Mouse (Mus musculus): ENCODE data around the gene Wnt5b. TPM values are rescaled to one million over a fixed set of nuclear protein-coding genes. Genes with fewer than 3 reads are reported as not detected.
"Not testable (repeated sequence)": the region's sequence is repeated elsewhere in the genome, so short reads cannot be mapped to it uniquely, and the experiment has no call there.

The Wnt5b gene
- total RNA-seq, 2 experiments from 2014 or later, result 2.0 TPM

- Histone ChIP-seq H3K4me3 (no peak overlapping the region), H3K27ac (no peak overlapping the region)
- no peak for DNase-seq (ENCODE audit: low spot score in 2 of 2)
- no peak for TF ChIP-seq CTCF (conservative IDR thresholded peaks at IDR 0.05)
These were observed 53.6 kb downstream of the Wnt5b start for GRCm38 (mm10) chr6:119490549-119490948.

GRCm38 (mm10) chr6:119489765-119490164 lies 54.4 kb downstream of the Wnt5b start:
- Histone ChIP-seq H3K27ac (no peak overlapping the region), H3K4me3 (no peak overlapping the region; the same call in 1 of the 2 replicates)
- peak in 1 of 2 experiments; percentile 63 for DNase-seq (ENCODE audit: low spot score in 2 of 2)
- peak; percentile 95 for TF ChIP-seq CTCF (conservative IDR thresholded peaks at IDR 0.05)

GRCm38 (mm10) chr6:119487619-119488018 lies 56.5 kb downstream of the Wnt5b start:
- Histone ChIP-seq H3K4me3 (no peak overlapping the region), H3K27ac (no peak overlapping the region)
- DNase-seq (ENCODE audit: low spot score in 2 of 2), result no peak
- TF ChIP-seq CTCF (conservative IDR thresholded peaks at IDR 0.05), result no peak

- TF ChIP-seq CTCF (conservative IDR thresholded peaks at IDR 0.05), result no peak
- Histone ChIP-seq H3K4me3 (no peak overlapping the region), H3K27ac (no peak overlapping the region)
These were observed 57.1 kb downstream of the Wnt5b start for GRCm38 (mm10) chr6:119487085-119487458.

GRCm38 (mm10) chr6:119486381-119487084 lies 57.6 kb downstream of the Wnt5b start:
- no peak overlapping the region for H3K4me3 ChIP-seq
- no peak for TF ChIP-seq CTCF (conservative IDR thresholded peaks at IDR 0.05)
- DNase-seq (ENCODE audit: low spot score in 2 of 2), result no peak
- no peak overlapping the region for H3K27ac ChIP-seq

More at GRCm38 (mm10) chr6:119487085-119487458, 57.1 kb downstream of the Wnt5b start:
- no peak for DNase-seq (ENCODE audit: low spot score in 2 of 2)

- Histone ChIP-seq H3K27ac (no peak overlapping the region), H3K4me3 (no peak overlapping the region)
- no peak for TF ChIP-seq CTCF (conservative IDR thresholded peaks at IDR 0.05)
- DNase-seq (ENCODE audit: low spot score in 2 of 2), result no peak
These were observed 58.7 kb downstream of the Wnt5b start for GRCm38 (mm10) chr6:119485486-119485885.

GRCm38 (mm10) chr6:119482958-119483600 lies 61.1 kb downstream of the Wnt5b start:
- peak overlapping the region; percentile 40; the same call in 1 of the 2 replicates for H3K27ac ChIP-seq
- DNase-seq (ENCODE audit: low spot score in 2 of 2), result peak in 1 of 2 experiments; percentile 47
- peak; percentile 76 for TF ChIP-seq CTCF (conservative IDR thresholded peaks at IDR 0.05)
- peak overlapping the region; percentile 83 for H3K4me3 ChIP-seq

- Histone ChIP-seq H3K4me3 (peak overlapping the region; percentile 83), H3K27ac (peak overlapping the region; percentile 0; the same call in 1 of the 2 replicates)
- DNase-seq (ENCODE audit: low spot score in 2 of 2), result not testable (repeated sequence)
These were observed 62.3 kb downstream of the Wnt5b start for GRCm38 (mm10) chr6:119481741-119482390.

- no peak for DNase-seq (ENCODE audit: low spot score in 2 of 2)
- H3K4me3 ChIP-seq, result peak overlapping the region; percentile 83
- no peak for TF ChIP-seq CTCF (conservative IDR thresholded peaks at IDR 0.05)
- H3K27ac ChIP-seq, result peak overlapping the region; percentile 98
These were observed 63.3 kb downstream of the Wnt5b start for GRCm38 (mm10) chr6:119480706-119481331.

- DNase-seq (ENCODE audit: low spot score in 2 of 2), result no peak
- Histone ChIP-seq H3K27ac (peak overlapping the region; percentile 98), H3K4me3 (peak overlapping the region; percentile 83)
- TF ChIP-seq CTCF (conservative IDR thresholded peaks at IDR 0.05), result no peak
These were observed 64.1 kb downstream of the Wnt5b start for GRCm38 (mm10) chr6:119479876-119480705.

- TF ChIP-seq CTCF (conservative IDR thresholded peaks at IDR 0.05), result no peak
- H3K4me3 ChIP-seq, result peak within 1 kb of the TSS; percentile 85
- peak within 1 kb of the TSS; percentile 98 for H3K27ac ChIP-seq
- DNase-seq (ENCODE audit: low spot score in 2 of 2), result no peak
These were observed 64.7 kb downstream of the Wnt5b start, which contains the start of gene Fbxl14 for GRCm38 (mm10) chr6:119479343-119479875. Gene Fbxl14 (plus strand): TSS chr6:119479668.
